ENCODE assay signal across 20 mouse cellular contexts in the genomic region with DNA sequence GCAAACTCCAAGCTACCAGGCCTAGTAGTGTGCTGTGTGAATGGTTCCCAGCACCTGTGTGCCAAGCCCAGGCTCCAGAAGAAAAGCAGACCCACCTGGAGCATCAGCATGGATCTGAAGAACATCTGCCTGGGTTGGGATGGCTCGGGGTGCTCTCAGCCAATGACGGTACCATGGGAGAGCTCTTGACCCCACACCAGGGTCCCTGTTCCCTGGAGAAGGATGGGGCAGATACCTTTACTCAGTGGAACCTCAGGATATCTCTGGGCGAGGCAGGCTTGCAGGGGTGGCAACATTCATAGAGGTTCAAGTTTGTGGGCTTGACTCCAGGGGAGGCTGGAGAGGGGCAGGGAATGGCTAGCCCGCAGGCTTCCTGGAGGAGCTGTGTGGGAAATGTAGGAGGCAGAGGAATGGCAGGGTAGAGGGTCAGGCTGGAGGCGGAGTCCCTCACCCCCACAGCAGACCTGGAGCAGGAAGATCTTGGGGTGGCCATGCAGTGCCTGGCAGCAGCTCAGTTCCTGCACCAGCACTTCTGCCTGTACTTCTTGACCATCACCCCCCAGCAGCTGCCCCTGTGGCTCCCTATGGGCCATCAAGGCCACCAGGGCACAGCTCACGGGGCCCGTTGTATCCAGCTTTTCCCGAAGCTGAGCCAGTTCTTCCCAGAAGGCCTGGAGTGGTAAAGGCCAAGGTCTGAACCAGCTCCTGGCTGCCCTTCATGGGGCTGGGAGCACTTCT. TPM values are rescaled to one million over a fixed set of nuclear protein-coding genes. Genes with fewer than 3 reads are reported as not detected.
DNase-seq lines count a peak whose midpoint lies in the region; ATAC-seq and TF ChIP-seq lines count a peak whose summit lies in the region.
"Had no signal": no experiment of that assay in that cellular context is flagged by ENCODE, and none has a peak within 500 bp of the region (broad histone marks: within the 10 kb centered on the region; RNA-seq: fewer than 3 reads in every experiment).

No protein-coding gene starts in this region.

- no peaks in the 10 kb centered on the region for H3K27me3 ChIP-seq in liver, adult 2 months (ENCODE audit: control insufficient read depth, insufficient read depth, low read length)
- no peaks in the 10 kb centered on the region for H3K27me3 ChIP-seq in liver, embryonic 11.5 days (replicated peaks; ENCODE audit: control insufficient read depth, insufficient read depth, low read length)
- H3K27me3 ChIP-seq: embryonic facial prominence, embryonic 13.5 days; heart, embryonic 13.5 days; hindbrain, embryonic 12.5 days had no signal

- H3K9me3 ChIP-seq in liver, embryonic 11.5 days (ENCODE audit: control insufficient read depth, low read length) = no peaks in the 10 kb centered on the region
- H3K9me3 ChIP-seq: embryonic facial prominence, embryonic 13.5 days; heart, embryonic 13.5 days; hindbrain, embryonic 12.5 days had no signal

- DNase-seq in cerebellum, adult 11-12 months = peak; percentile 51
- no peak for DNase-seq in cerebellum, postnatal 14 days
- DNase-seq in liver, adult 2 months (ENCODE audit: extremely low read depth, low read depth, low spot score) = peak; percentile 51
- no peak for DNase-seq in liver, embryonic 11.5 days (ENCODE audit: low spot score)
- peak; percentile 58 for DNase-seq in adrenal gland, postnatal 14 days
- DNase-seq in adrenal gland, postnatal 36 days = peak; percentile 60 to 70
- DNase-seq in ovary, postnatal 10 days (ENCODE audit: low spot score) = no peak
- DNase-seq: cerebellum, postnatal 36 days; gastrocnemius, adult 2 months; gastrocnemius, postnatal 25 days; heart, postnatal 4 days had no signal

- no peak for TF ChIP-seq POLR2A in liver, adult 2 months (IDR thresholded peaks at IDR 0.05; ENCODE audit: extremely low read depth, insufficient read depth, low read length)

- WGBS in liver, adult 2 months = 58% methylated on average over 8 of the region's 8 CpGs
- WGBS in liver, embryonic 11.5 days = 83% methylated on average over 8 of the region's 8 CpGs

- H3K4me1 ChIP-seq in liver, adult 2 months (ENCODE audit: control insufficient read depth, insufficient read depth, low read length) = peaks cover 41% of the 10 kb centered on the region
- peaks cover 8% of the 10 kb centered on the region; the same call in 1 of the 2 replicates for H3K4me1 ChIP-seq in liver, embryonic 11.5 days (replicated peaks; ENCODE audit: control insufficient read depth, insufficient read depth, low read length)

- peak overlapping the region; percentile 98 for H3K27ac ChIP-seq in liver, adult 2 months (replicated peaks; ENCODE audit: insufficient read depth, low read depth, low read length)
- no peak overlapping the region for H3K27ac ChIP-seq in liver, embryonic 11.5 days (ENCODE audit: low read depth, low read length)
- H3K27ac ChIP-seq: embryonic facial prominence, embryonic 13.5 days; gastrocnemius, adult 2 months; heart, embryonic 13.5 days; hindbrain, embryonic 12.5 days had no signal

- no peak for ATAC-seq in liver, embryonic 11.5 days (replicated peaks; ENCODE audit: low FRiP score)
- ATAC-seq: forebrain, embryonic 14.5 days; hindbrain, embryonic 16.5 days; inflammation-experienced regulatory T-cells, adult 6 months; intestine, postnatal 0 days had no signal

- H3K4me3 ChIP-seq in liver, adult 2 months (ENCODE audit: insufficient read depth, low read depth, low read length) = no peak overlapping the region
- no peak overlapping the region for H3K4me3 ChIP-seq in liver, embryonic 11.5 days (ENCODE audit: low read depth, low read length)
- H3K4me3 ChIP-seq: embryonic facial prominence, embryonic 13.5 days; gastrocnemius, adult 2 months; heart, embryonic 13.5 days; hindbrain, embryonic 12.5 days had no signal

- no peaks in the 10 kb centered on the region for H3K79me2 ChIP-seq in liver, adult 2 months (ENCODE audit: control insufficient read depth, insufficient read depth, low read length)

- H3K36me3 ChIP-seq in liver, adult 2 months (ENCODE audit: control insufficient read depth, insufficient read depth, low read length) = peaks cover 6% of the 10 kb centered on the region; the same call in 1 of the 2 replicates
- H3K36me3 ChIP-seq in liver, embryonic 11.5 days (ENCODE audit: control insufficient read depth, insufficient read depth, low read length) = peaks cover 4% of the 10 kb centered on the region; the same call in 1 of the 2 replicates

- peak overlapping the region; percentile 17 for H3K9ac ChIP-seq in liver, adult 2 months (ENCODE audit: low read depth, low read length)
- H3K9ac ChIP-seq in liver, embryonic 11.5 days (ENCODE audit: low read depth, low read length) = no peak overlapping the region
- H3K9ac ChIP-seq: embryonic facial prominence, embryonic 13.5 days; heart, embryonic 13.5 days; hindbrain, embryonic 12.5 days had no signal

- no peak overlapping the region for H3K4me2 ChIP-seq in liver, embryonic 11.5 days
- H3K4me2 ChIP-seq: embryonic facial prominence, embryonic 13.5 days; heart, embryonic 13.5 days; hindbrain, embryonic 12.5 days had no signal

- TF ChIP-seq CTCF in liver, adult 2 months (IDR thresholded peaks at IDR 0.05; ENCODE audit: low read depth, low read length) = no peak

RNA-seq across cellular contexts. Expression of a gene that starts 11.0 kb away (rescaled TPM):
- 4.5 and 4.8 TPM in 2 replicates for total RNA-seq in liver, adult 2 months (2014; rRNA removed)
- polyA plus RNA-seq in liver, adult 2 months (2012; rRNA removed) = 7.6 and 10.7 TPM in 2 replicates
- 14.3 and 14.8 TPM in 2 replicates for polyA plus RNA-seq in liver, embryonic 11.5 days (2014; fragmentation: Nextera tagmentation; extraction: Ambion mirVana)
- 9.2 and 9.9 TPM in 2 replicates for total RNA-seq in adrenal gland, postnatal 14 days (2021)
- 10 to 100 TPM; 10.3 to 12.1 TPM for total RNA-seq in adrenal gland, postnatal 36 days (2021)

RNA-seq across cellular contexts. Expression of a gene that starts 46.2 kb away (rescaled TPM):
- 1.3 and 2.0 TPM in 2 replicates for total RNA-seq in liver, adult 2 months (2014; rRNA removed)
- 2.2 and 3.2 TPM in 2 replicates for polyA plus RNA-seq in liver, adult 2 months (2012; rRNA removed)
- polyA plus RNA-seq in liver, embryonic 11.5 days (2014; fragmentation: Nextera tagmentation; extraction: Ambion mirVana) = 5.6 and 6.3 TPM in 2 replicates
- 8.5 and 14.6 TPM in 2 replicates for total RNA-seq in adrenal gland, postnatal 14 days (2021)
- total RNA-seq in adrenal gland, postnatal 36 days (2021) = 10 to 100 TPM in 1 of 2 experiments, 1 to 10 TPM in 1; 7.0 to 11.4 TPM

RNA-seq across cellular contexts. Expression of a gene that starts 47.6 kb away (rescaled TPM):
- total RNA-seq in liver, adult 2 months (2014; rRNA removed) = not detected in 2 replicates
- not detected in 2 replicates for polyA plus RNA-seq in liver, adult 2 months (2012; rRNA removed)
- polyA plus RNA-seq in liver, embryonic 11.5 days (2014; fragmentation: Nextera tagmentation; extraction: Ambion mirVana) = 0.12 and 0.25 TPM in 2 replicates
- total RNA-seq in adrenal gland, postnatal 14 days (2021) = not detected in 2 replicates
- not detected for total RNA-seq in adrenal gland, postnatal 36 days (2021)
- total RNA-seq: gastrocnemius, adult 2 months; gastrocnemius, postnatal 25 days; granulocyte monocyte progenitor cell, adult 5-6 weeks; heart, postnatal 4 days had no signal
- polyA plus RNA-seq: forebrain, embryonic 14.5 days; heart, embryonic 13.5 days; heart, postnatal 0 days; intestine, postnatal 0 days had no signal

Comparison
In these comparisons a context has a peak if more than half of its experiments do, and no peak if none do; other contexts are left out.
1. DNase-seq: peak in cerebellum, adult 11-12 months (single experiment), liver, adult 2 months (single experiment), adrenal gland, postnatal 14 days (single experiment) and adrenal gland, postnatal 36 days (2 of 2); none in cerebellum, postnatal 14 days (0 of 2), liver, embryonic 11.5 days (single experiment) and ovary, postnatal 10 days (single experiment).